Mouse (Mus musculus): ENCODE measurements around the gene Gm13279. TPM values are rescaled to one million over a fixed set of nuclear protein-coding genes. Genes with fewer than 3 reads are reported as not detected.

Gm13279 gene
- polyA plus RNA-seq, 1 experiment from 2014 or later: not detected

Other genes with a start within 250 kb of the Gm13279 start
- not detected in 2 replicates for gene Ifna15, start 239.2 kb upstream of the Gm13279 start, polyA plus RNA-seq (2014; fragmentation: Nextera tagmentation; extraction: Ambion mirVana)
- gene Ifna14, start 225.6 kb upstream of the Gm13279 start, polyA plus RNA-seq (2014; fragmentation: Nextera tagmentation; extraction: Ambion mirVana): not detected in 2 replicates
- gene Ifna9, start 205.0 kb upstream of the Gm13279 start, polyA plus RNA-seq (2014; fragmentation: Nextera tagmentation; extraction: Ambion mirVana): not detected in 2 replicates
- not detected in 2 replicates for gene Ifna12, start 194.0 kb upstream of the Gm13279 start, polyA plus RNA-seq (2014; fragmentation: Nextera tagmentation; extraction: Ambion mirVana)
- not detected in 2 replicates for gene C87499, start 163.0 kb upstream of the Gm13279 start, polyA plus RNA-seq (2014; fragmentation: Nextera tagmentation; extraction: Ambion mirVana)
- gene Ifna13, start 152.9 kb upstream of the Gm13279 start, polyA plus RNA-seq (2014; fragmentation: Nextera tagmentation; extraction: Ambion mirVana): not detected in 2 replicates
- not detected in 2 replicates for gene Ifna16, start 120.5 kb upstream of the Gm13279 start, polyA plus RNA-seq (2014; fragmentation: Nextera tagmentation; extraction: Ambion mirVana)
- not detected in 2 replicates for gene Ifna2, start 113.5 kb upstream of the Gm13279 start, polyA plus RNA-seq (2014; fragmentation: Nextera tagmentation; extraction: Ambion mirVana)
- not detected in 2 replicates for gene Ifnab, start 106.0 kb upstream of the Gm13279 start, polyA plus RNA-seq (2014; fragmentation: Nextera tagmentation; extraction: Ambion mirVana)
- 0.77 and 1.2 TPM in 2 replicates for gene Gm26566, start 75.6 kb upstream of the Gm13279 start, polyA plus RNA-seq (2014; fragmentation: Nextera tagmentation; extraction: Ambion mirVana)
- 136 and 150 TPM in 2 replicates for gene Klhl9, start 74.9 kb upstream of the Gm13279 start, polyA plus RNA-seq (2014; fragmentation: Nextera tagmentation; extraction: Ambion mirVana)
- gene Gm13271, start 42.5 kb upstream of the Gm13279 start, polyA plus RNA-seq (2014; fragmentation: Nextera tagmentation; extraction: Ambion mirVana): not detected in 2 replicates
- gene Gm13283, start 37.3 kb upstream of the Gm13279 start, polyA plus RNA-seq (2014; fragmentation: Nextera tagmentation; extraction: Ambion mirVana): 0.20 and 0.32 TPM in 2 replicates
- not detected in 2 replicates for gene Gm13290, start 23.6 kb upstream of the Gm13279 start, polyA plus RNA-seq (2014; fragmentation: Nextera tagmentation; extraction: Ambion mirVana)
- not detected in 2 replicates for gene Gm13289, start 20.5 kb upstream of the Gm13279 start, polyA plus RNA-seq (2014; fragmentation: Nextera tagmentation; extraction: Ambion mirVana)
- gene Gm13272, start 17.5 kb upstream of the Gm13279 start, polyA plus RNA-seq (2014; fragmentation: Nextera tagmentation; extraction: Ambion mirVana): not detected in 2 replicates
- gene Ifnz, start 15.3 kb upstream of the Gm13279 start, polyA plus RNA-seq (2014; fragmentation: Nextera tagmentation; extraction: Ambion mirVana): not detected in 2 replicates
- gene Gm13276, start 11.7 kb upstream of the Gm13279 start, polyA plus RNA-seq (2014; fragmentation: Nextera tagmentation; extraction: Ambion mirVana): not detected in 2 replicates
- not detected in 2 replicates for gene Gm13277, start 8.8 kb upstream of the Gm13279 start, polyA plus RNA-seq (2014; fragmentation: Nextera tagmentation; extraction: Ambion mirVana)
- not detected in 2 replicates for gene Gm13278, start 5.8 kb upstream of the Gm13279 start, polyA plus RNA-seq (2014; fragmentation: Nextera tagmentation; extraction: Ambion mirVana)
- not detected in 2 replicates for gene Gm13275, start 2.9 kb upstream of the Gm13279 start, polyA plus RNA-seq (2014; fragmentation: Nextera tagmentation; extraction: Ambion mirVana)
- 0.40 and 0.82 TPM in 2 replicates for gene Gm13285, start 2.3 kb downstream of the Gm13279 start, polyA plus RNA-seq (2014; fragmentation: Nextera tagmentation; extraction: Ambion mirVana)
- gene Gm13287, start 5.9 kb downstream of the Gm13279 start, polyA plus RNA-seq (2014; fragmentation: Nextera tagmentation; extraction: Ambion mirVana): not detected in 2 replicates
- not detected in 2 replicates for gene Gm13288, start 8.1 kb downstream of the Gm13279 start, polyA plus RNA-seq (2014; fragmentation: Nextera tagmentation; extraction: Ambion mirVana)
- gene Ifna7, start 18.8 kb downstream of the Gm13279 start, polyA plus RNA-seq (2014; fragmentation: Nextera tagmentation; extraction: Ambion mirVana): not detected in 2 replicates
- not detected in 2 replicates for gene Ifna11, start 22.6 kb downstream of the Gm13279 start, polyA plus RNA-seq (2014; fragmentation: Nextera tagmentation; extraction: Ambion mirVana)
- not detected in 2 replicates for gene Ifna6, start 30.0 kb downstream of the Gm13279 start, polyA plus RNA-seq (2014; fragmentation: Nextera tagmentation; extraction: Ambion mirVana)
- gene Ifna5, start 38.1 kb downstream of the Gm13279 start, polyA plus RNA-seq (2014; fragmentation: Nextera tagmentation; extraction: Ambion mirVana): not detected in 2 replicates
- gene Ifna4, start 44.5 kb downstream of the Gm13279 start, polyA plus RNA-seq (2014; fragmentation: Nextera tagmentation; extraction: Ambion mirVana): not detected in 2 replicates
- not detected in 2 replicates for gene Ifna1, start 52.7 kb downstream of the Gm13279 start, polyA plus RNA-seq (2014; fragmentation: Nextera tagmentation; extraction: Ambion mirVana)
- gene Ifne, start 82.8 kb downstream of the Gm13279 start, polyA plus RNA-seq (2014; fragmentation: Nextera tagmentation; extraction: Ambion mirVana): not detected in 2 replicates